Mouse (Mus musculus) lung, postnatal 25 days (tissue): ENCODE results near the gene Rpusd4.
A peak's percentile ranks its signal among the peaks of the same experiment; 100 is the strongest.

Experiments
- DNase-seq: peaks from one replicate; pipeline ENCODE4 v3.0.0; 2022; ENCODE audit warnings: low spot score

The Rpusd4 gene

DNA sequence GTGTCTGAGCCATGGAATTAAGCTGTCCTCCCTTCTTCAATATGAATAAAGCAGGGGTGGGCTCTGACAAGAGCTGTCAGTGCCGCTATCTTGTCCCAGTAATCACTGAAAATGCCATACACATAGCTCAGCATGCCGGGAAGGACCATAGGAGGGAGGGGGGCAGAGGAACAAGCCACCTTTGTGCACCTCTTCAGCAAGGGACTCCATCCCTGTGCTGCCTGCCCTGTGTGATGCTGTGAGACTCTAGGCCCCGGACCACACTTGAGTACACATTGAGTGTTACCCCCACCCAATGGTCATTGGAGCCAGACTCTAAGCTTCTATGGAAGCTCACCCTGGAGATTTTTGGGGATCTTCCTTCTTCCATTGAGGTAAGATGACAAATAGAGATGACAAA is 18.7 kb downstream of the Rpusd4 start:
- no peak for DNase-seq

DNA sequence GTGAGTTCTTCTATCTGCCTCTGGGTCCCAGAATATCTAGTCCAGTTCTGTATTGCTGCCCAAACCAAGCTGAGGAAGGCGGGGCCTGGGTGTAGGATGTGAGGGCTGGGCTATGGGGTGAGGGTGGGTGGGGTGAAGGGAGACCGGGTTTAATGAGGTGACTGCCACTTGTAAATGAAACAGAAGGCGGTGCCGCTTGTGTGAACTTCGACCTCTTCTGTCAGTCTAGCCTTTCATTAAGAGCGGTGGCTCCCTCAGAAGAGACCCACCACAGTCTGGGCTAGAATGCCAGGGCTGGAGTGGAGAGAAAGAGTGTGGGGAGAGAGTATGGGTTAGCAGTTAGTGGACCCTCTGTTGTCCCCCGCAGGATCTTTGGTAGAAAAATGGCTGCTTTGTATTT is 22.3 kb downstream of the Rpusd4 start:
- DNase-seq = no peak

DNA sequence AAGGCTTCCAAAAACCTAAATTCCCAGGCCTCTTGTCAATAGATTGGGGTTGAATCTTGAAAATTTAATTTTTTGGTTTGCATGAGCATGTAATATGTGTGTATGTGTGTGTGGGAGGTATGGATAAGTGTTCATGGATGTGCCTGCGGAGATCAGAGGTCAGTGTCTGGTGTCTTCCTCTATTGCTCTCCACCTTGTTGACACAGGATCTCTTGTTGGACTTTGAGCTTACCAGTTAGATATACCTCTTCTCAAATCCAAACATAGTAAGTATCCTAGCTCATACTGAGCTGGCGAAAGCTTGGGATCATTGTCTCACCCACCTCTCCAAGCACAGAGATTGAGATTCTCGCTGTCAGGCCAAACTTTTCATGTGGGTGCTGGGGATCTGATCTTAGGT is 22.8 kb downstream of the Rpusd4 start:
- no peak for DNase-seq

DNA sequence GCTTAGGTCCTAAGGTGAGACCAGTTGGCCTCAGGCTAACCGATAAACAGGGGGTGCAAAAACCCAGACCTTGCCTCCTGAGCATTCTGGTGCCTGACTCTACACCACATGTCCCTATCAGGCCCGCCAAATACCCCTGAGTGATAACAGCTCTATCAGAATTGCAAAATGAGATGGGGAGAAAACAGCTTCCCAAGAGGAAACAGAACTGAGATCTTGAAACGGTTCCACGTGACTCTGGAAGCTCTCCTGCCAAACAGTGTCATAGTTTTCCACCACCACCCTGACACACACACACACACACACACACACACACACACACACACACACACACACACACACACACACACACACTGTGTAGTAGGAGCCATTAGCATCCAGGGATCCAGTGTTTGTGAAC is 23.3 kb downstream of the Rpusd4 start:
- no peak for DNase-seq

DNA sequence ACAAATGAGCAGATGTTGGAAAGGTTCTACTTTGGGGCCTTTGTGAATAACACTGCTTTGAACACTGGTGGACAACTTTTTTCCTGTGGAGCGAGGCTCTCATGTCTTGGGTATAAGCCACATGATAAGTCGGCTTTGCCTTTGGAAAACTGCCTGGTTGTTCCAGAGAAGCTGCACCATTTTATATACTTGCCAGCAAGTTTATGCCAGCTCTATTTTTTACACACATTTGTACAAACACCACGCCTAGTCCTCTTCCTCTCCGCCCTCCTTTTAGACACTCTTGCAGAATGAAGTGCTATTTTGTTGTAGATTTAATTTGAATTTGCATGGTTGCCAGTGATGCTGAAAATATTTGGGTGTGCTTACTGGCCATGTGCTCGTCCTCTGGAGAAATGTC is 25.8 kb downstream of the Rpusd4 start:
- peak; percentile 18 for DNase-seq

DNA sequence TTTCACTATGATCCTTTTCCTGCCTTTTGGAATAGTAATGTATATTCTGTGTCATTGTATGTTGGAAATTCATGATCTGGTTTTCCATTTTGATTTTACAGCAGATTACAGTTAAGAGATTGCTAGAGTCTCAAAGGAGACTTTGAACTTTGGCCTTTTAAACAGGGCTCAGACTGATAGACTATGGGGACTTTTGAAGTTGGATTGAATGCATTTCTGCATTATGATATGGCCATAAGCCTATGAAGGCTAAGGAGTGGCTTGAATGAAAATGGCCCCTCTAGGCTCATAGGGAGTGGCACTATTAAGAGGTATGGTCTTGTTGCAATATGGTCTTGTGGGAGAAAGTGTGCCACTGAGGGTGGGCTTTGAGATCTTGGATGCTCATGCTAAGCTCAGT is 30.1 kb downstream of the Rpusd4 start:
- DNase-seq = no peak

DNA sequence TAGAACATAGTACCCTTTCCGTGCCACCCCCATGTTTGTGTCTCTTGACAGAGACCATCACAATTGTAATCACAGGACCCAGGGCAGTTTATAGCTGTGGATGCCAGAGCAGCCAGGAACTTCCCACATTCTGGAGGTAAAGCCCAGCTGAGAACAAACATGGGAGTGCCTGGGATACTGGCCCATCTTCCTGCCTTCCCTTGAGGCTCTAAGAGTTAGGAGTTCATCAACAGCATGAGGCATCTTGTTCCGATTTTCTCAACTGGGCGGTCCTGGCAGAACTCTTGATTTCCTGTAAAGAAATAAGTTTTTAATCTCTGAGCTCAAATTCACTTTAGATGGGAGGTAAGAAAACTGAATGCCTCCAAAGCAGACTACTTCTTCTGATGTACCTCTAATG is 34.5 kb downstream of the Rpusd4 start:
- DNase-seq = no peak

DNA sequence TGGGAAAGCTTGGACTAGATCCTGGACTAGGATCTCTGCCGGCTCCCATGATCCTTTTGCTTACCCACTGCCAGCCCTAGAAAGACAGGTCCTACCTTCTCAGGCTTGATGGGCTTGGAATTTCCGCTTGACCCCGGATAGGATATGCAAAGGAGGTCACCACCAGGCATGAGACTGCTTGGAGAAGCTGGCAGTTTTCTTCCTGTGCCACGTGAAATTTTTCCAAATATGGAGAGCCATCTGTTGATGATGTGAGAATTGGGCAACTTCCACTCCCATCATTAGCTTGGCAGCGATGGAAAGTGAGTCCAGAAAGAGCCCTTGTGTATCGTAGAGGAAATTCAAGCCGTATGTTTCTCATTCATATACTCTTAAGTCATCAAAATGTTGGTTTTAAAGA is 39.8 kb downstream of the Rpusd4 start:
- DNase-seq = no peak

DNA sequence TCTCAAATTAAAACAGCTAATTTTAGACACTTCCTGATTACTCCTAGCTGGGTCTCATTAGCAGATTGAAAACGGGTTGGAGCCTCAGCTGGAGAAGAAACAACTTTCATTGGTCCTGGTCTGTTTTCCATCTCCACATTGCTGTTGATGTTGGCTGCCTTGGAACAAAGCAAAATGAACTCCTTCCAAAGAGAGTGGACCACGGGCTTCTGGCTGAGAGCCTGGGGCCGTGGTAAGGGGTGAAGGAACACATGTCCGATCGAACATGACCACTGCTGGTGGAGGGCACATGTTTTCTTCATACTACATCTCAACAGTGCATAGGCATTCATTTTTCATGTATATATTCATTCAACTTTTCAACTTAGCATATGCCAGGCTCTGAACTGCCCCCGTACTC is 42.7 kb downstream of the Rpusd4 start:
- no peak for DNase-seq

DNA sequence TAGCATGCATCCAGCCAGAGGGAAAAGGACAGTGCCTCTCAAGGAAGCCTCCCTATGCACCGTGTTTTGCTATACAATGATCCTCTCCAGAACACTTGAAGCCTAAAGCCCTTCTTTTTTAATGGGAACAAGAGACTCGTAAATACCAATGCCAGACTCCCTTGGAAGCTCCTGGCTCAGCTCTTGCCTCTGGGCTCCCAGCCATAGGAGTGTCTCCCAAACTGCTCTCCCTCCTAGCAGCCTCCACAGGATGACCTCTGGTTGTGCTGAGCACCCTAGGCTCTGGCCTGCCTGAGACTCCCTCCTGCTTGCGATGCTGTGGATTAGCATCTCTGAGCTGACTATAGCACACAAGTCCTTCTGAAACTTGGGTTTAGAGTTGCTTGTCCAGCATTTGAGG is 44.9 kb downstream of the Rpusd4 start:
- no peak for DNase-seq

DNA sequence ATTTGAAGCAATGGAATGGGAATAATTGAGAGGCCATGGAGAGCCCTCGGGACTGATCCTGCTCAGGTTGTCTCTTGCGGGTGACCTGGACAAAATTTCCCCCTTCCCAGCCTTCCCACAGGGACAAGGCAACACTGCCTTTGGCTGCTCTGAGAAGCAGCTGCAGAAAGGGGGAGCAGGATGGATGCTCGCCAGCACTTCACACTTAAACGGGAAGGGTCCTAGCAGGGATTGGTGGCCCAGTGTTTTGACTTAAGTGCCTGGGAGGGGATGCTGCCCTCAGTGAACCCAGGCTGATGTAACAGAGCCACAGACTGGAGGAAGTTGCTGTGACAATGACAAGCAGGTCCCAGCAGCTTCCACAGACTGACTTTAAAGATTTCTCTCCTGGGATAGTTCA is 45.9 kb downstream of the Rpusd4 start:
- no peak for DNase-seq

DNA sequence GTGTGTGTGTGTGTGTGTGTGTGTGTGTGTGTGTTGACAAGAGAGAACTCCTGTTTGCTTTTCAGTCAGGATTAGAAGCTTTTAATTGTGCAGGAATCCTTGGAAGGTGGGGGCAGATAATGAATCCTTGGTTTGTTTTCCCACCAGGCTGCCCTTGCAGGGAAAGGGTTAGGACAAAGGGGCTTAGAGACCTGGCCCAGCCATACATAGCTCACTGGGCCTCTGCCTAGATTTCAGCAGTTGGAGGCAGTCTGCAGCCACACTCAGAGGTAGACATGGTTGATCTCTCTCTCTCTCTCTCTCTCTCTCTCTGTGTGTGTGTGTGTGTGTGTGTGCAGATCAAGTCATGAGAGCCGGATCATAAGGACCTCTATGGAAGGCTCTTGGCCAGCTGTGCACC is 46.6 kb downstream of the Rpusd4 start:
- no peak for DNase-seq

DNA sequence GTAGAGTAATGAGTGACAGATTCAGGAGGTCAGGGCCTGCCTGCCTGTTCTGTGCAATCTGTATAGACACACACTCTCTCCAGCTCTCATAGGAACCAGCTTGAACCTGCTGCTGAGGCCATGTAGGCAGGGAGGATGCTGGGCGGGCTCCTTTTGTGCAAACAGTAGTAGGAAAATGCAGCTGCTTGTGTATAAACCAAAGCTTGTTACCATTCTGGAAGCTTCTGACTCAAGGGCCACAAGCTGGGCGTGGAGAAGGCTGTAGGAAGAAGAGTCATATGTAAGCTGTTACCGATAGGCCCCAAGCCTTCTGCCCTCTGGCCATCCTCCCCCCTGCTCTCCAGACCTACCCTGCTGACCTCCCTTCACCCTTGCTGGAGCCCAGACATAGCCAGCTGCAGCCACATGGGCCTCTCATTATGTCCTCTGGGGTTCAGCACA is 49.1 kb downstream of the Rpusd4 start:
- DNase-seq = no peak

DNA sequence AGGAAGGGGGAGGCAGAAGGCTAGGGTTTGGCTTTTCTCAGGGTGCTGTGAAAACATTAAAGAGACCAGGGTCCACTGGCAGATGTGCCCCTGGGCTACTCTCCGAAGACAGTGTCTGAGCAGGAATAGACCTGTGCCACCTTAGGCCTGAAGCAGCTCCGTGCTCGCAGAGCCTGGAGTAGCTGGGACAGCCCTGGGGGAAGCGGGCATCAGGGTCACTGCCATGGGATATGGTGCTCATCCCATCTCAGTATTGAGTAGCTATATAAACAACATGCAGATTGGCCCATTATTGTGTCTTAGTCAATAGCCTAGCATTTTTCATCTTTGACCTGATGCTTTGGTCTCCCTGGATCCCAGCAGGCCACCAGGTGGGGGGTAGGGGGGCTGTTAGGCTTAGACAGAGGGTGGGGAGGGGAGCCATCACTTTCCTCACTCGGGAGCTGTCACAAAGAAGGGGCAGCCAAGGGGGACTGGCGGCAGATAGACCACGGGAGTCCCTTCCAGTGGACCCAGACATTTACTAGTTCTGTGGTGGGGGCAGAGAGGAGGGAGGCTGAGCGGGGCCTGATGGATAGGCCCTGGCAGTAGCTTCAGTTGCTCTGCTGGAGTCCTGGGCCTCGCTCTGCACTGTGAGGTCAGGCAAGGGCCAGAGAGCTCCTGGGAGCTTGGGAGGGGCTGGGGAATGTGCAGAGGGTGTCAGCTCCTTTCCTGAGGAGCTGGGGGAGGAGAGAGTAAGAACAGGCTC is 49.7 kb downstream of the Rpusd4 start:
- no peak for DNase-seq

DNA sequence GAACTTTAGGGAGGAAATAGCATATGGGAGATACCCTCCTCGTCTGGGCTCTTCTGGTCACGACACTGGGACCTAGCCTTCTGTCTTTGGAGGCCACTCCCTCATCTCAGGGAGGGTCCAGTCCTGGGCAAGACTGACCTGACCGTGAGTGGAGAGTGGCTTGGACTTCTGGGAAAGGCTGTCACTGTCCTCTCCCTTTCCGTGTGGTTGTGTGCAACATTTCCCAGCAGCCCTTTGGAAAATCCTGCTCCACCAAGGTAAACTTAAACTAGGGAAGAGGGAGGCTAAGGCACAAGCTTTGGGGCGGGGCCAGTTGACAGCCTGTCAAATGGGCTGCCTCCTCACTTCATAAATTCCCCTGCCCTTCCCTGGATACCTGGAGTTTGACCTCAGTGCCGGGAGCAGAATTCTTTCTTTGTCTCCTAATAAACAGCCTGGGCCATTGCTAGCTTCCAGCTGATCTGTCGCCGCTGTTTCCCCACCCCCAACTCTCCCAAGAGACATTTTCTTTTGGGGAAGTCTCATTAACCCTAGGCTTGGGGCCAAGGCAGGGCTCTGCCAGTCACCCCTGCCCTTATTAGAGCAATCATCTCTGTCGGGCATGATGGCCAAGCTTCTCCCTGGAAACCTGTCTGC is 51.0 kb downstream of the Rpusd4 start:
- DNase-seq = no peak

DNA sequence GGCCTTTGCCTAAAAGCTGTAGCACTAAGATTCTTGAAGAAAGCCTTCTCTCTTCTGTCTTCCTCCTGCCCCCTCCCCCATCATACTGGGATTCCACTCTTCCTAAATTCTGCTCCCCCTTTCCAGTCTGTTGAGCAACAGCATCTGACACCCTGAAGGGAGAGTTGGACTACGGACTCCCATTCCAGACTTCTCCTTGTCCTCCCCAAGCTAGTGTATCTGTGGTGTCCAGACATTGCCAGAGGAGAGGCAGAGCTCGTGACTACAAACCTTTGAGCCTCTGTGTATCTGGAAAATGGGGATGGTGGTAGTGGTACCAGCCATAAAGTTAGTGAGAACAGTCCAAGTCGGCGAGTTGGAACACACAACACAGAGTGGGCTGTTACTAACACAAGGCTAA is 52.6 kb downstream of the Rpusd4 start:
- no peak for DNase-seq

DNA sequence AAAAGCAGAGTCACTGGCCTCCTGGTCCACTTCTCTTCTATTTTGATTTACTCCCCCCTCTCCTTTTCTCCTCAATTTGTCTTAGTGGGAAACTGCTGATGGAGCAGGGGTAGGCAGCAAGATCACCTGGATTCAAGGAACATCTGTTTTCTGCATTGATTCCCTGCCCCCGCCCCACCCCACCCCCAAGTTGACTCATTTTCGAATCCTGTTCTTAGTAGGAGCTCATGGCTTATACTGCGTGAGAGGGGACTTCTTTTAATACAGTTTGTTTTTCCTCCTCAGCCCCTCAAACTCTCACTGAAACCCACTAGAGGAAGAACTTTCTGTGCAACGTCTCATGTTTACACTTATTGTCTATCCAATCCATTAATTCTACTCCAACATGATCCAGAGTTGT is 56.3 kb downstream of the Rpusd4 start:
- no peak for DNase-seq

DNA sequence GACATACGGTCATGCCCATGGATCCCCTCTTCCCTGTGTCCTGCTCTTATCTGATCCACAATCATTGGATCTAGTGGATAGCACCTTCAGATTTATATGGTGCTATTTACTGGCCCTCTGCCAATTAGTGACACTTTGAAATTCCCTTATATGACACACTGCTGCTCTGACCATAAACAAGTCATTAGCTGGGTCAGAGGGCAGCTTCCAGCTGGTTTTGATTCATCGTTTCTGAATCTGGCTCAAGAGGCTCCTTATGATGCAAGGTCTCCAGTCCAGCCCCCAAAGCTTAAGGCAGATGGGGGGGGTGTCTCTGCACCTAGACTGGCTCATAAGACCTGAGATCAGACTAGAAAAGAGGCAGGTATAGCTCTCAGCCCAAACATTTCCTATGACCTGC is 56.9 kb downstream of the Rpusd4 start:
- no peak for DNase-seq

DNA sequence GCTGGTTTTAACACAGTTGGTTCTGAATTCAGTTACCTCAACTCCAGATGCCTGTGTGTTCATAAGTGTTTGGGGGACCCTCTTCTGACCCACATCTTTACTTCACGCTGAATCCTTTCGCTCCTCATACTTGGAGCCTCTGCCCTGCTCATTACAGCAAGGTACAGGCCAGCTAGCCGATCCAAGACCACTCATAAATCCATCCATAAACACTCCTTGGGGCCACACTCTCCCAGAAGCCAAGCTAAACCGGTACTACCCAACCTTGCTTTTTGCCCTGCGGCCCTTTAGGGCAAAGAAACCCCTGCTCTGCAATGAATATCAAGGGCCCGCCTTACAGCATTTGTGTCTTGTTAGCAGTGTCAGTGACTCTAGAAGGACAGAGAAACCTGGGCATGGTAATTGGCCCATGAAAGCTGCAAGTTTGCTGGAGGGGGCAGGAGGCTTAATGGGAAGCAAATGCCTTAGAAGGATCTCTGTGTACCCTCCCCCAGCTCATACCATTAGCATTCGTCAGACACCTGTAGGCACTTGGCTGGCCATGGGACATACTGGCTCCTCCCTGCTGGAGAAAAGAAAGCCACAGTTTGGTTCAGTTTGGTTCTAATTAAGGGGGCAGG is 59.1 kb downstream of the Rpusd4 start:
- no peak for DNase-seq
